Mouse (Mus musculus) frontal cortex, postnatal 25 days (tissue): ENCODE measurements around the gene Pde4dip.

ENCODE experiments used
- DNase-seq, 2 experiments: peaks; one replicate each; pipeline ENCODE4 v3.0.0; 2022; ENCODE audit warnings: low spot score in 2 of 2

Gene Pde4dip

GRCm38 (mm10) chr3:97801178-97801699 is 87.3 kb downstream of the Pde4dip start:
- DNase-seq = no peak

- no peak for DNase-seq
Observed at GRCm38 (mm10) chr3:97800657-97801056, 87.8 kb downstream of the Pde4dip start.

GRCm38 (mm10) chr3:97800004-97800403 is 88.5 kb downstream of the Pde4dip start:
- no peak for DNase-seq

GRCm38 (mm10) chr3:97799267-97799666 is 89.2 kb downstream of the Pde4dip start:
- no peak for DNase-seq

GRCm38 (mm10) chr3:97797371-97797770 is 91.1 kb downstream of the Pde4dip start:
- no peak for DNase-seq

GRCm38 (mm10) chr3:97793995-97794394 is 94.5 kb downstream of the Pde4dip start:
- DNase-seq = no peak

GRCm38 (mm10) chr3:97790150-97790549 is 98.4 kb downstream of the Pde4dip start:
- no peak for DNase-seq

- no peak for DNase-seq
Observed at GRCm38 (mm10) chr3:97789317-97789716, 99.2 kb downstream of the Pde4dip start.

- no peak for DNase-seq
Observed at GRCm38 (mm10) chr3:97776195-97776594, 112.3 kb downstream of the Pde4dip start.

- no peak for DNase-seq
Observed at GRCm38 (mm10) chr3:97775742-97776141, 112.8 kb downstream of the Pde4dip start.

GRCm38 (mm10) chr3:97774861-97775260 is 113.6 kb downstream of the Pde4dip start:
- DNase-seq = no peak

- peak; percentile 81 to 87 for DNase-seq
Observed at GRCm38 (mm10) chr3:97767771-97768762, 120.4 kb downstream of the Pde4dip start.

GRCm38 (mm10) chr3:97767041-97767770 is 121.3 kb downstream of the Pde4dip start:
- no peak for DNase-seq

- DNase-seq = no peak
Observed at GRCm38 (mm10) chr3:97766459-97766858, 122.0 kb downstream of the Pde4dip start.

GRCm38 (mm10) chr3:97764152-97764551 is 124.4 kb downstream of the Pde4dip start:
- no peak for DNase-seq

- no peak for DNase-seq
Observed at GRCm38 (mm10) chr3:97761951-97762350, 126.6 kb downstream of the Pde4dip start.

- DNase-seq = no peak
Observed at GRCm38 (mm10) chr3:97761168-97761567, 127.3 kb downstream of the Pde4dip start.

GRCm38 (mm10) chr3:97759846-97760245 is 128.7 kb downstream of the Pde4dip start:
- DNase-seq = no peak

GRCm38 (mm10) chr3:97757501-97757900 is 131.0 kb downstream of the Pde4dip start:
- DNase-seq = no peak

- DNase-seq = no peak
Observed at GRCm38 (mm10) chr3:97756283-97757074, 132.0 kb downstream of the Pde4dip start.

GRCm38 (mm10) chr3:97755411-97755810 is 133.1 kb downstream of the Pde4dip start:
- DNase-seq = no peak

- DNase-seq = no peak
Observed at GRCm38 (mm10) chr3:97752901-97753300, 135.6 kb downstream of the Pde4dip start.
